Mouse (Mus musculus) Patski (cell line): ENCODE results near the gene Lmnb2. TPM values are rescaled to one million over a fixed set of nuclear protein-coding genes. Genes with fewer than 3 reads are reported as not detected.

Source experiments
- ATAC-seq: fragments of 100-300 bp; one replicate; pipeline ENCODE4 v1.8.0; 2021
- CTCF ChIA-PET: fragments of 350-600 bp; sonication (Branson Sonifier 250); formaldehyde crosslinking; loops from one replicate; lab custom pipeline; 2022; ENCODE audit warnings: inconsistent platforms; lab: Charles Lee
- POLR2A ChIA-PET: fragments of 350-600 bp; sonication (Branson Sonifier 250); formaldehyde crosslinking; loops from one replicate; lab custom pipeline; 2022; ENCODE audit warnings: antibody characterized with exemption, inconsistent platforms; lab: Charles Lee
- DNase-seq: peaks from one replicate; pipeline ENCODE4 v3.0.0-alpha.2; 2011; ENCODE audit warnings: low read depth, low spot score
- H3K27me3 ChIP-seq: fragments of 371-371 bp; one replicate; pipeline ENCODE4 v1.5.1; 2021
- CTCF ChIP-seq: fragments of 100-300 bp; IDR thresholded peaks from one replicate; pipeline ENCODE4 v1.5.1; 2021
- in situ Hi-C: fragments of 300-500 bp; cut with MboI; formaldehyde crosslinking; loops from 3 replicates; pipeline ENCODE4 v1.11.1; 2018; ENCODE audit warnings: low pct_unique_long_range_greater_than_20kb, mixed read lengths
- polyA plus RNA-seq: library from polyadenylated mRNA; unstranded; gene quantifications from one replicate; pipeline ENCODE4 v1.2.3, GENCODE M21; 2021

The Lmnb2 gene
- polyA plus RNA-seq, result 24.7 TPM

- TF ChIP-seq CTCF, result no peak
- ATAC-seq (peak; percentile 57), DNase-seq (no peak)
- in situ Hi-C loops, result no loop called here
- CTCF ChIA-PET, result interaction anchor here (1.1 to 1.4 kb wide), 2 partner anchors 73 to 85 kb away, joined by 4 read pairs; no protein-coding TSS in a partner anchor
- no peaks in the 10 kb centered on the region for H3K27me3 ChIP-seq
- POLR2A ChIA-PET, result interaction anchor here (0.7 to 1.4 kb wide), 3 partner anchors 8 to 17 kb away, joined by 3 to 6 read pairs (median 4); partner anchors contain the start of gene Timm13
Measured at GRCm38 (mm10) chr10:80917779-80918434, at the start of gene Lmnb2. Gene Lmnb2 (minus strand): TSS chr10:80918245.

GRCm38 (mm10) chr10:80967101-80967656 lies 49.1 kb upstream of the Lmnb2 start:
- ChIA-PET POLR2A (interaction anchor here (0.5 kb wide), 1 partner anchor 226 kb away, joined by 3 read pairs; no protein-coding TSS in a partner anchor), CTCF (interaction anchor here (1.2 kb wide), 1 partner anchor 38 kb away, joined by 3 read pairs; no protein-coding TSS in a partner anchor)
- no peaks in the 10 kb centered on the region for H3K27me3 ChIP-seq
- in situ Hi-C loops, result no loop called here
- peak; percentile 49 for ATAC-seq
- no peak for TF ChIP-seq CTCF
- no peak for DNase-seq

- no peak for ATAC-seq
- no peak for TF ChIP-seq CTCF
- no peaks in the 10 kb centered on the region for H3K27me3 ChIP-seq
- no peak for DNase-seq
- ChIA-PET POLR2A (interaction anchor here (0.5 kb wide), 1 partner anchor 227 kb away, joined by 3 read pairs; no protein-coding TSS in a partner anchor), CTCF (interaction anchor here (1.2 kb wide), 1 partner anchor 37 kb away, joined by 3 read pairs; no protein-coding TSS in a partner anchor)
- in situ Hi-C loops, result no loop called here
Measured at GRCm38 (mm10) chr10:80966296-80966695, 48.3 kb upstream of the Lmnb2 start.

GRCm38 (mm10) chr10:80963031-80963975 lies 45.3 kb upstream of the Lmnb2 start:
- no peak for DNase-seq
- no peaks in the 10 kb centered on the region for H3K27me3 ChIP-seq
- ChIA-PET CTCF (interaction anchor here (0.9 to 2.6 kb wide), 6 partner anchors 9 to 33 kb away, joined by 3 to 10 read pairs (median 3); partner anchors contain the start of gene Gadd45b), POLR2A (interaction anchor here (3.1 kb wide), 1 partner anchor 34 kb away, joined by 25 read pairs; the partner anchor contains the start of gene Gadd45b)
- in situ Hi-C loops, result no loop called here
- no peak for ATAC-seq
- TF ChIP-seq CTCF, result no peak

DNA sequence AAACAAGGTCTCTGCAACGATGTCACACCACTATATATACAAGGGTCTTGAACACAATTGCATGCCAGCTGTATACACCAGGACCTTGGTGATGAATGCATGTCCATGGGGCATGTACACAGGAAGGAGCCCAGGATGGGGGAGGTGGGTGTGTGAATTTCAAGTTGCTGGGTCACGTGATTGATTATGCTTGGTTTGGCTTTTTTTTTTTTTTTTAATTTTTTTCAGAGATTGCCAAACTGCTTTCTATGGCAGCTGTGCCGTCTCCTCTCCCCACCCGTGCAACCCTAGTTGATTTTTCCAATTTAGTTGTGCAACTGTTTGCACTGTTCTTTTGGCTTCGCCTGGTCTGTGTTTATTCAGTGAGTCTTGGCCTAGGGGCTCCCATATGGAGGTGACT lies 44.5 kb upstream of the Lmnb2 start:
- H3K27me3 ChIP-seq, result no peaks in the 10 kb centered on the region
- ChIA-PET CTCF (interaction anchor here (1.1 to 2.6 kb wide), 4 partner anchors 10 to 33 kb away, joined by 3 to 10 read pairs (median 6); partner anchors contain the start of gene Gadd45b), POLR2A (interaction anchor here (3.1 kb wide), 1 partner anchor 33 kb away, joined by 25 read pairs; the partner anchor contains the start of gene Gadd45b)
- ATAC-seq, result no peak
- in situ Hi-C loops, result no loop called here
- DNase-seq, result no peak
- TF ChIP-seq CTCF, result no peak

- H3K27me3 ChIP-seq, result no peaks in the 10 kb centered on the region
- no peak for TF ChIP-seq CTCF
Measured at GRCm38 (mm10) chr10:80962051-80962472, 44.0 kb upstream of the Lmnb2 start.

DNA sequence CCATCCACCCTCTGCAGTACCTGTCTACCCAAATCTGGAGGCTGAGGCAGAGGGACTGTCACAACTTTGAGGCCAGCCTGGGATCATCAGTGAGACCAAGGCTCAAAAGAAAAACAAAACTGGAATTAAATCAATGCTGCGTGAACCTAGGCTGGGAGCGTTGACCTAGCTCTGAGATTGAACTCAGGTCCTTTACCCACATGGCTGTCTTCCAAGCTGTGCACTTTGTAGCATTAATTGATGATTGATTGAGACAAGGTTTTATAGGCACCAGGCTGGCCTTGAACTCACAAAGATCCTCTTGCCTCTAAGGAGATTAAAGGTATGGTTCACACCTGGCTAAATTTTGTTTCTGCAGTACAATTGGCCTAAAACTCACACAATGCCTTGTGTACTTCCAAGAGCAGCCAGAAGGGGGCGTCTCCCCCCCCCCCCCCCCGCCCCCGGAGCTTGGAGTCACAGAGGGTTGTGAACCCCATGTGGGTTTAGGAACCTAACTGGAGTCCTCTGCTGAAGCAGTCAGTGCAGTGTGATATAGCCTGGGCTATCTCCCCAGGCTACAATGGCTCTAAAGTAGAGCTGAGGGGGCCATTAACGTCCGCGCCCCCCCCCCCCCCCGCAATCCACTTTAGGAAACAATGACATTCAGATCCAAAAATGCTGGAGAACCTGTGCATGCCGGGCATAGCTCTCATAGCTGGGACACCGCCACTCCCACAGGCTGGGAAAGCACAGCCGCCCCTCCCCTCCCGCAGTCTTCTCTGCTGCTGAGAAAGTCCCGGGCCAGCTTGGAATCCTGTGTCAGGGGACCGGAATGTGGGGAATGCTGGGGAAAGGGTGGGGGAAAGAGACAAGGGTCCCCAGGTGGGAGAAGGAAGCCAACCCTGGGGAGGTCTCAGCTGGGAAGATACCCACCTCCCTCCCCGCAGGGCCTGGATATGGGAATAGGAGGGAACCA lies 42.8 kb upstream of the Lmnb2 start:
- ChIA-PET CTCF (interaction anchor here (0.6 to 3.2 kb wide), 15 partner anchors 9 to 34 kb away, joined by 3 to 14 read pairs (median 4); partner anchors contain the start of gene Gadd45b), POLR2A (interaction anchor here (0.5 to 3.1 kb wide), 8 partner anchors 13 to 393 kb away, joined by 3 to 25 read pairs (median 4); partner anchors contain the start of gene Gadd45b)
- DNase-seq (no peak), ATAC-seq (peak; percentile 81)
- in situ Hi-C loops, result no loop called here
- no peak for TF ChIP-seq CTCF
- H3K27me3 ChIP-seq, result no peaks in the 10 kb centered on the region

More at GRCm38 (mm10) chr10:80962051-80962472, 44.0 kb upstream of the Lmnb2 start:
- ATAC-seq (no peak), DNase-seq (no peak)
- ChIA-PET POLR2A (interaction anchor here (3.1 kb wide), 1 partner anchor 32 kb away, joined by 25 read pairs; the partner anchor contains the start of gene Gadd45b), CTCF (interaction anchor here (2.0 to 2.6 kb wide), 3 partner anchors 11 to 32 kb away, joined by 4 to 10 read pairs (median 7); partner anchors contain the start of gene Gadd45b)
- in situ Hi-C loops, result no loop called here

GRCm38 (mm10) chr10:80958979-80959637 lies 41.1 kb upstream of the Lmnb2 start:
- ATAC-seq (no peak), DNase-seq (no peak)
- ChIA-PET POLR2A (interaction anchor here (1.2 to 1.5 kb wide), 3 partner anchors 19 to 27 kb away, joined by 3 to 7 read pairs (median 3); no protein-coding TSS in a partner anchor), CTCF (interaction anchor here (1.2 to 3.2 kb wide), 5 partner anchors 9 to 32 kb away, joined by 3 to 14 read pairs (median 4); partner anchors contain the start of gene Gadd45b)
- no peaks in the 10 kb centered on the region for H3K27me3 ChIP-seq
- in situ Hi-C loops, result no loop called here
- TF ChIP-seq CTCF, result no peak
